Comparison of ENCODE assay signal across 18 mouse cellular contexts in genomic region chr15:80452425-80452824, GRCm38 (mm10).
DNase-seq lines count a peak whose midpoint lies in the region; ATAC-seq and TF ChIP-seq lines count a peak whose summit lies in the region.
"Had no signal": no experiment of that assay in that cellular context is flagged by ENCODE, and none has a peak within 500 bp of the region (broad histone marks: within the 10 kb centered on the region; RNA-seq: fewer than 3 reads in every experiment).

No protein-coding gene starts in this region.

- WGBS in heart, embryonic 15.5 days, result 32% methylated on average over 16 of the region's 16 CpGs
- WGBS in liver, embryonic 11.5 days, result 37% methylated on average over 16 of the region's 16 CpGs
- 35% methylated on average over 16 of the region's 16 CpGs for WGBS in liver, embryonic 12.5 days (ENCODE audit: insufficient replicate concordance)
- 32% methylated on average over 16 of the region's 16 CpGs for WGBS in hindbrain, postnatal 0 days

- H3K9ac ChIP-seq in heart, embryonic 15.5 days, result no peak overlapping the region
- no peak overlapping the region for H3K9ac ChIP-seq in liver, embryonic 11.5 days (ENCODE audit: low read depth, low read length)
- no peak overlapping the region for H3K9ac ChIP-seq in liver, embryonic 12.5 days
- H3K9ac ChIP-seq in hindbrain, postnatal 0 days (replicated peaks; ENCODE audit: low read length), result no peak overlapping the region
- H3K9ac ChIP-seq: forebrain, embryonic 15.5 days had no signal

- no peak for TF ChIP-seq CTCF in hindbrain, postnatal 0 days (IDR thresholded peaks at IDR 0.05; ENCODE audit: low read depth)

- no peaks in the 10 kb centered on the region for H3K4me1 ChIP-seq in heart, embryonic 15.5 days (replicated peaks)
- no peaks in the 10 kb centered on the region; the same call in 1 of the 2 replicates for H3K4me1 ChIP-seq in liver, embryonic 11.5 days (replicated peaks; ENCODE audit: control insufficient read depth, insufficient read depth, low read length)
- no peaks in the 10 kb centered on the region for H3K4me1 ChIP-seq in liver, embryonic 12.5 days
- no peaks in the 10 kb centered on the region for H3K4me1 ChIP-seq in hindbrain, postnatal 0 days (ENCODE audit: insufficient read depth, low read length)
- H3K4me1 ChIP-seq: forebrain, embryonic 15.5 days had no signal

- intact Hi-C loops in heart, postnatal 36 days (cut with DNase I), result no loop called here

- H3K27me3 ChIP-seq in heart, embryonic 15.5 days, result peaks cover 9% of the 10 kb centered on the region
- no peaks in the 10 kb centered on the region for H3K27me3 ChIP-seq in liver, embryonic 11.5 days (replicated peaks; ENCODE audit: control insufficient read depth, insufficient read depth, low read length)
- peaks cover 11% of the 10 kb centered on the region for H3K27me3 ChIP-seq in liver, embryonic 12.5 days (replicated peaks)
- H3K27me3 ChIP-seq in hindbrain, postnatal 0 days (ENCODE audit: insufficient read depth, low read length), result no peaks in the 10 kb centered on the region
- H3K27me3 ChIP-seq: forebrain, embryonic 15.5 days had no signal

- H3K9me3 ChIP-seq in heart, embryonic 15.5 days (replicated peaks), result no peaks in the 10 kb centered on the region
- no peaks in the 10 kb centered on the region for H3K9me3 ChIP-seq in liver, embryonic 11.5 days (ENCODE audit: control insufficient read depth, low read length)
- H3K9me3 ChIP-seq in liver, embryonic 12.5 days (replicated peaks), result no peaks in the 10 kb centered on the region
- no peaks in the 10 kb centered on the region for H3K9me3 ChIP-seq in hindbrain, postnatal 0 days (ENCODE audit: low read length)
- H3K9me3 ChIP-seq: forebrain, embryonic 15.5 days had no signal

- no peak for ATAC-seq in heart, embryonic 15.5 days (replicated peaks; ENCODE audit: insufficient number of reproducible peaks, insufficient read depth, low FRiP score, low read depth)
- no peak for ATAC-seq in liver, embryonic 11.5 days (replicated peaks; ENCODE audit: low FRiP score)
- no peak for ATAC-seq in liver, embryonic 12.5 days
- ATAC-seq in hindbrain, postnatal 0 days, result 0 out of 2 replicates have a peak, but pooled peaks have one; percentile 12
- ATAC-seq: CD4-positive, CD25-positive, alpha-beta regulatory T cell, adult 4 months; forebrain, embryonic 15.5 days had no signal

- H3K27ac ChIP-seq in heart, embryonic 15.5 days, result no peak overlapping the region
- no peak overlapping the region for H3K27ac ChIP-seq in liver, embryonic 11.5 days (ENCODE audit: low read depth, low read length)
- H3K27ac ChIP-seq in liver, embryonic 12.5 days, result no peak overlapping the region
- no peak overlapping the region for H3K27ac ChIP-seq in hindbrain, postnatal 0 days
- H3K27ac ChIP-seq: forebrain, embryonic 15.5 days had no signal

- no peaks in the 10 kb centered on the region for H3K36me3 ChIP-seq in heart, embryonic 15.5 days
- no peaks in the 10 kb centered on the region for H3K36me3 ChIP-seq in liver, embryonic 11.5 days (ENCODE audit: control insufficient read depth, insufficient read depth, low read length)
- H3K36me3 ChIP-seq in liver, embryonic 12.5 days, result no peaks in the 10 kb centered on the region
- H3K36me3 ChIP-seq in hindbrain, postnatal 0 days (ENCODE audit: insufficient read depth, low read length), result no peaks in the 10 kb centered on the region
- H3K36me3 ChIP-seq: forebrain, embryonic 15.5 days had no signal

- peak overlapping the region; percentile 30 for H3K4me2 ChIP-seq in heart, embryonic 15.5 days
- no peak overlapping the region for H3K4me2 ChIP-seq in liver, embryonic 11.5 days
- no peak overlapping the region for H3K4me2 ChIP-seq in liver, embryonic 12.5 days
- H3K4me2 ChIP-seq in hindbrain, postnatal 0 days (ENCODE audit: low read depth, low read length), result no peak overlapping the region
- H3K4me2 ChIP-seq: forebrain, embryonic 15.5 days had no signal

- DNase-seq in embryo, embryonic 9.5 days (ENCODE audit: extremely low spot score), result peak; percentile 9
- DNase-seq in embryo, embryonic 10.5 days (ENCODE audit: low spot score), result no peak
- no peak for DNase-seq in heart, postnatal 36 days
- peak; percentile 36 for DNase-seq in liver, embryonic 11.5 days (ENCODE audit: low spot score)
- DNase-seq in hindbrain, postnatal 0 days (ENCODE audit: low spot score), result no peak
- DNase-seq in ovary, postnatal 14 days (ENCODE audit: low spot score), result no peak
- DNase-seq: heart, adult 18-20 months; kidney, adult 11 months; kidney, postnatal 10 days; left cerebral cortex, postnatal 4 days; lung, adult 18-20 months; lung, postnatal 36 days; thymus, adult 2 months had no signal

- H3K4me3 ChIP-seq in heart, embryonic 15.5 days, result peak overlapping the region; percentile 17; the same call in 1 of the 2 replicates
- no peak overlapping the region for H3K4me3 ChIP-seq in liver, embryonic 11.5 days (ENCODE audit: low read depth, low read length)
- no peak overlapping the region for H3K4me3 ChIP-seq in liver, embryonic 12.5 days
- no peak overlapping the region for H3K4me3 ChIP-seq in hindbrain, postnatal 0 days (ENCODE audit: low read length)
- H3K4me3 ChIP-seq: forebrain, embryonic 15.5 days; myocyte had no signal

Comparison
In these comparisons a context has a peak if more than half of its experiments do, and no peak if none do; other contexts are left out.
1. DNase-seq: peak in embryo, embryonic 9.5 days (single experiment) and liver, embryonic 11.5 days (single experiment); none in embryo, embryonic 10.5 days (single experiment), heart, postnatal 36 days (0 of 2), hindbrain, postnatal 0 days (single experiment) and ovary, postnatal 14 days (single experiment).